Mouse (Mus musculus) layer of hippocampus, adult 2 months (tissue): Measurements from ENCODE around the gene Gm10553. TPM values are rescaled to one million over a fixed set of nuclear protein-coding genes. Genes with fewer than 3 reads are reported as not detected.
"Not testable (repeated sequence)": the region's sequence is repeated elsewhere in the genome, so short reads cannot be mapped to it uniquely, and the experiment has no call there.

Experiments
- DNase-seq, 2 experiments: peaks; one replicate each; pipeline ENCODE4 v3.0.0; 2022; ENCODE audit warnings: low spot score in 2 of 2
- H3K27ac ChIP-seq: fragments of 200-600 bp; 2 replicates; pipeline ENCODE4 v1.8.1; 2022
- H3K4me3 ChIP-seq: fragments of 200-600 bp; 2 replicates; pipeline ENCODE4 v1.8.1; 2022; ENCODE audit warnings: mild to moderate bottlenecking
- long read RNA-seq, 2 experiments: library from polyadenylated mRNA; stranded (forward); transcript quantifications; one replicate each; pipeline ENCODE4 v2.0.0; 2021; ENCODE audit warnings: borderline mapping rate in 2 of 2
- total RNA-seq, 2 experiments: library from RNA; stranded (reverse); gene quantifications; 2 replicates each; pipeline ENCODE4 v1.2.3; 2021

Gene Gm10553
- not detected for total RNA-seq
- long read RNA-seq, experiment 1: 0 reads
- long read RNA-seq, experiment 2: 0 reads

DNA sequence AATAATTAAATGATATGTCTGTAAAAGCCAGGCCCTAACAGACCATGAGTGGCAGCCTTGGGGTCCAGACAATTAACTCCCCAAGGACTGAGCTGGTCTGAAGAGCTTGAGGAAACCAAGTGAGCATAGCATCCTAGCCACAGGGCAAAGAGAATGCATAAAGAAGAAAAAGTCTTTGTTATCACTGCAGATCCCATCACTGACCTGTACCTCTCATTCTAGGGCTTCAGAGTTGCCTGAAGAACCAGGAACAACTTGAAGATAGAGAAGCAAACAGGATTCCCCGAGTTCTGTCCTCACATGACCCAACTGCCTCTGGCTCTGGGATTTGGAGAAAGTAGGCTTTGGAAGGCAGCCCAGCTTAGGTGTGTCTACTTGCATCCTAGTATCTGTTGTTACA is at the start of gene Gm10553:
TSS of gene Gm10553 (plus strand) at position 301 of the 400 bp plus-strand sequence.
- H3K4me3 ChIP-seq, H3K27ac ChIP-seq, DNase-seq: not testable (repeated sequence)

- H3K27ac ChIP-seq, H3K4me3 ChIP-seq, DNase-seq: not testable (repeated sequence)
Measured at GRCm38 (mm10) chr1:85071690-85072089, 28.3 kb upstream of the Gm10553 start.

- DNase-seq, H3K4me3 ChIP-seq, H3K27ac ChIP-seq: not testable (repeated sequence)
Measured at GRCm38 (mm10) chr1:85073099-85073498, 26.9 kb upstream of the Gm10553 start.

- DNase-seq: not testable (repeated sequence)
Measured at GRCm38 (mm10) chr1:85084803-85085202, 15.2 kb upstream of the Gm10553 start.

GRCm38 (mm10) chr1:85086211-85086610 is 13.8 kb upstream of the Gm10553 start:
- H3K4me3 ChIP-seq, DNase-seq, H3K27ac ChIP-seq: not testable (repeated sequence)

More at GRCm38 (mm10) chr1:85084803-85085202, 15.2 kb upstream of the Gm10553 start:
- not testable (repeated sequence) for H3K27ac ChIP-seq, H3K4me3 ChIP-seq

- not testable (repeated sequence) for DNase-seq, H3K27ac ChIP-seq
Measured at GRCm38 (mm10) chr1:85092169-85092568, 7.8 kb upstream of the Gm10553 start.

DNA sequence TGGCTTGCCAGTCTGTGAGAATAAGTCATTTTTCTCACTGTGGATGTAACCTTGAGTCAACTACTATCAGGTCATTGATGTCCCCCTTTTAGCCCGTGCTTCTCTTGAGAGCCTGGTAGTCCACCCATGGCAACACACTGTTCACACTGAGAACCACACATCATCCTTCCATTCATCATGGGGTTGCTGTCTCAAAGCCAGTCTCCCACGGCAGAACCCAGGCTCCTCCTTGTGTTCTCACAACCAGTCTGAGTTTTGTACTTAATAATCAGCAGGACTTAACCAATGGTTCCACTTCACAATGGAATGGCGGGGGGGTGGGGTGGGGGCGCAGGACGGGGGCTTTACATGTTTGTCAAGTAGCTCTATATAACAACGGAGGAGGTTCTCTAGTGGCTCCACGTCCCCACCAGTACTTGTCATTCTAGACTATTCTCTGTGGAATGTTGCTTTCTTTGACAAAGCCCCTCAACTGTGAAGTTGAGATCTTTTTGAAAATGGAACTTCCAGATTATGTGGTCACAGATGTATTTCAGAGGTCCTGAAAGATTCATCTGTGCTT is 6.9 kb upstream of the Gm10553 start:
- H3K4me3 ChIP-seq, DNase-seq, H3K27ac ChIP-seq: not testable (repeated sequence)

More at GRCm38 (mm10) chr1:85092169-85092568, 7.8 kb upstream of the Gm10553 start:
- not testable (repeated sequence) for H3K4me3 ChIP-seq

DNA sequence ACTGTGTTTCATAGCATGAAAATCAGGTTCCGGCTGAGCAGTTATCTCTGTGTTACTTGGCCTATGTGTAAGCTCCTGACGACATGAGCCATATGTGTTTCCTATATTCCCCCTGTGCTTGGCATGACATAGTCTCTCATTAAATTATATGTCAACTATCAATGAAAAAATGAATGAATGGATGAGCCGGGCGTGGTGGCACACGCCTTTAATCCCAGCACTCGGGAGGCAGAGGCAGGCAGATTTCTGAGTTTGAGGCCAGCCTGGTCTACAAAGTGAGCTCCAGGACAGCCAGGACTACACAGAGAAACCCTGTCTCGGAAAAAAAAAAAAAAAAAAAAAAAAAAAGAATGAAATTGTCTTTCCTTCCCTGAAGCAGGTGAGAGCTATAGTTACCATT is 883 bp upstream of the Gm10553 start:
- H3K4me3 ChIP-seq, H3K27ac ChIP-seq, DNase-seq: not testable (repeated sequence)

GRCm38 (mm10) chr1:85101754-85102153 is 1.8 kb downstream of the Gm10553 start:
- not testable (repeated sequence) for DNase-seq, H3K4me3 ChIP-seq

GRCm38 (mm10) chr1:85105336-85105735 is 5.4 kb downstream of the Gm10553 start:
- DNase-seq, H3K27ac ChIP-seq, H3K4me3 ChIP-seq: not testable (repeated sequence)

More at GRCm38 (mm10) chr1:85101754-85102153, 1.8 kb downstream of the Gm10553 start:
- not testable (repeated sequence) for H3K27ac ChIP-seq

GRCm38 (mm10) chr1:85106013-85106412 is 6.0 kb downstream of the Gm10553 start:
- not testable (repeated sequence) for H3K27ac ChIP-seq, H3K4me3 ChIP-seq, DNase-seq

DNA sequence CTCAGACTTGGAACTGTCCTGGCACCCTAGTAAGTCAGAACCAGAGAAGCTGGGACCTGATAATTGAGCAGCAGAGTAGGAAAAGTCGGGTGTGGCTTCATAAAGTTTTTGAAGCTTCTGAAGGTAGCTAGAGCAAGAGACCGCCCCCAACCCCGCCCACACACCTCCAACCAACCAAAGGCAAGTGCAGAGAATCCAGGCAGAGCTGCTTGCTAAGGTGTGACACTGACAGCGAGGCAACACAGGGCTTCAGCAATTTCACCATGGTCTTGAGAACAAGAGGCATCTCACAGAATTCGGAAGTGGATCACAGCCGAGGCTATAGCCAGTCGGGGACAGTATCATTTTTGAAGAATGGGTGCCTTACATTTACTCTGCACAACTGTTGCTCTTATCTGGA is 9.8 kb downstream of the Gm10553 start, which contains the start of gene A530032D15Rik:
TSS of gene A530032D15Rik (minus strand) at position 101 of the 400 bp plus-strand sequence.
- not testable (repeated sequence) for DNase-seq, H3K27ac ChIP-seq, H3K4me3 ChIP-seq

GRCm38 (mm10) chr1:85110876-85111275 is 10.9 kb downstream of the Gm10553 start:
- H3K27ac ChIP-seq, H3K4me3 ChIP-seq, DNase-seq: not testable (repeated sequence)

DNA sequence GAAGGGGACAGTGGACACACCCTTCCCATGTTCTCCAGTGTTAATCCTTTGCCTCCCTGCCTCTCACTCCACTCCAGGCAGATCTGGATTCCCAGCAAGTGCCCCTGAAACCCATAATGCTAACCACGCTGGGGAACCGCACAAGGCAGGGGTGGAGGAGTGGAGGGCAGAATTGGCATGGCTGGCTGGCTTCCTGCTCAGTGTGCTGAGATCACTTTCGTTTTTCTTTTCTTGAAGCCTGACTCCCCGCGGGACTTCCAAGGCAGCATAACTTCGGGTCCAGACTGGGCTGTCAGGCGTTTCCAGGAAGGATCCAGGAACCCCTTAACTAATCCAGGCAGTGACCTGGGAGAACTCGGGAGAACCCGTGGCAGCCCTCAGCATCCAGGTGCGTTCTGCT is 11.6 kb downstream of the Gm10553 start:
- H3K27ac ChIP-seq, DNase-seq: not testable (repeated sequence)

GRCm38 (mm10) chr1:85112266-85112665 is 12.3 kb downstream of the Gm10553 start:
- H3K27ac ChIP-seq, DNase-seq, H3K4me3 ChIP-seq: not testable (repeated sequence)

More for the DNA sequence above, 11.6 kb downstream of the Gm10553 start:
- not testable (repeated sequence) for H3K4me3 ChIP-seq

- H3K4me3 ChIP-seq, DNase-seq, H3K27ac ChIP-seq: not testable (repeated sequence)
Measured at GRCm38 (mm10) chr1:85112889-85113288, 12.9 kb downstream of the Gm10553 start.

GRCm38 (mm10) chr1:85114078-85114477 is 14.1 kb downstream of the Gm10553 start:
- H3K27ac ChIP-seq, H3K4me3 ChIP-seq, DNase-seq: not testable (repeated sequence)
